Mouse (Mus musculus): ENCODE results near the gene Rbm42. TPM values are rescaled to one million over a fixed set of nuclear protein-coding genes. Genes with fewer than 3 reads are reported as not detected.

The Rbm42 gene
- total RNA-seq, 2 experiments from 2014 or later = 75.3 to 79.9 TPM

DNA sequence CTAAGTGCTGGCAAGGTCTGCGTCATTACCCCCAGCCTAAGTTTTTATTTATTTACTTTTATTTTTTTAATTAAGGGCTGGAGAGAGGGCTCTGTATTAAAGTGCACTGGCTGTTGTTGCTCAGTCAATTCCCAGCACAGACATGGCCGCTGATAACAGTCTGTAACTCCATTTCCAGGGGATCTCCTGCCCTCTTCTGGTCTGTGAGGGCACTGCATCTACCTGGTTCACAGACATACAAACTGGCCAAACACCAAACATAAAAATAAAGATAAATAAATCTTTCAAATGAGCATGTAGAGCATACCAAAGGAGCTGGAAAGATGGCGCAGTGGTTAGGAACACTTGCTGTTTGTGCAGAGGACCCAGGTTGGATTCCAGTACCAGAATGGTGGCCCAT, 30.9 kb downstream of the Rbm42 start:
- DNase-seq (ENCODE audit: low spot score in 2 of 2) = peak in 1 of 2 experiments; percentile 31

DNA sequence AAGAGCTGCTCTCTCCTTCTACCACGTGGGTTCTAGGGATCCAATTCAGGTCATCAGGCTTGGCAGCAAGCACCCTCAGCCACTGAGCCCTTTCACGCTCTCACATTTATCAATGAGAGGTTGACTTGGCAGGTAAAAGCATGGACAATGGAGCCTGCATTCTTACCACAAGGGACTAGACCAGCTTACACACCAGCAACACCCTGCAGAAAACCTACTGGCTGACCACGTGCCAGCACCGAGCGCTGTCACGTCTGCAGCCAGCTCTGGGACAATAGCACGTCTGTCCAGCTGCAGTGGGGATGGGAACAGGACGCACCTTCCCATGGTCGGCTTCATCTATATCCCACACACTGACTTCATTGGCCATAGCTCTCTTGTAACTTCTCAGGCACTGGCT, 31.5 kb downstream of the Rbm42 start:
- DNase-seq (ENCODE audit: low spot score in 2 of 2) = no peak

DNA sequence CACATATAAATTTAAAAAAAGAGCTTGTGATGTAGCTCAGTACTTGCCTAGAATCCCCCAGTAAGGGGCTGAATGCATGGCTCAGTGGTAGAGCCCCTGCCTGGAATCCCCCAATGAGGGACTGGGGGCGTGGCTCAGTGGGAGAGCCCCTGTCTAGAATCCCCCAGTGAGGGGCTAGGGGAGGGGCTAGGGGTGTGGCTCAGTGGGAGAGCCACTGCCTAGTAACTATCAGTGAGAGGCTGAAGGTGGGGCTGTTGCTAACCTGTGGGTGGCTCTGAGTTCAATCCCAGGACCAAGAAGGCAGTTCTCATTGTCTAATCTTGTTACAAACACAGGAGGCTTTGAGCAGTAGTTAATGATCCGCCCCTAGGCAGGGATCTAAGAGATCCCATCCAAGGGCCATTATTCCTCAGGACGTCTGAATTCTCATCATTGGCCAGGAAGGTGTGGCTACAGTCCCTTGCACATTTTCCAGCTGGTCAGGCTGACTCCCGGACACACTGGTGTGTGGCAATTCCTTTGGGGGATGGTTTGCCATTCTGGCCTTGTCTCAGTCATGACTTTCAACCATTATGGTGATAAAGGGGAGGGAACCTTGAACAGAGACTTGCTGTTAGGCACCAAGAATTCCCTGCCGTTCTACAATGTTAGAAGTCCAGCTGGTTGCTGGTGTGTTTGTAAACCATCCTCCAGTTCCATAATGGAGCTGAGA, 34.9 kb downstream of the Rbm42 start:
- DNase-seq (ENCODE audit: low spot score in 2 of 2) = no peak

DNA sequence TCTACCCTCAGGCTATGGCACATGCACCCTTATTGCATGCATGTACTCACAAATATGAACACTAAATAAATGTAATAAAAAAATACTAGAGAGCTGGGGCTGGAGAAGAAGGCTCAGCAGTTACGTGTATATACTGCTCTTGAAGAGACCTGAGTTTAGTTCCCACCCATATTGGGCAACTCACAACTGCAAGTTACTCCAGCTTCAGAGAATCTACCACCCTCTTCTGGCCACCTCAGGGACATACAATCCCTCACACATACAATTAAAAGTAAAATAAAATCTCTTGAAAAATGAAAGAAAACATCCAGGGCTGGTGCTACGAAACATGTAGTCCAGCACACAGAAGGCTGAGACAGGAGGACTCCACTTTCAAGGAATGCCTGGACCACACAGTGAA, 35.7 kb downstream of the Rbm42 start:
- DNase-seq (ENCODE audit: low spot score in 2 of 2) = no peak

DNA sequence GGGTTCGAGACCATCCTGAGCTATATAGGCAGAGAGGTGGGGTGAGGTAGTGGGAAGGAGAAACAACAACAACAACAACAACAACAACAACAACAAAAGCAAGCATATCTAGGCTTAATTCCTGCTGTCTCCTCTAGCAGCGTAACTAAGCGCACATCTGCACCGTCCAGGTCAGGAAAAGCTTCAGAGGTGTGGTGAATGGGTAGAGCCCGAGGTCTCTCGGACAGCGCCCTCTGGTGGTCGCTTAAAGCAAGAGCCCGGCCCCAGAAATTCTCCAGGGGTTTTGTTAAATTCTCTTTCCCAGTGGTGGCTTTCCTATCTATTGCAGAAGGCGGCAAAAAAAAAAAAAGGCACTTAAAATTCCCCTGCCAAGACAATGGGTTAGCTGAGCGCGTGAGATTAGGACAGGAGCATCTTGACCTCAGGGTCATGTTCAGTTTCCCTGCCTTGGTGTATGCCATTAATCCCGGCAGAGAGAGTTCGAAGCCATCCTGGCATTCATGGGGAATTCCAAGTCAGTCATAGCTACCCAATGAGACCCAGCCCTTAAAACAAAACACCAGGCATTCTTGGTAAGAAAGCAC, 36.5 kb downstream of the Rbm42 start:
- peak; percentile 55 to 72 for DNase-seq (ENCODE audit: low spot score in 2 of 2)

DNA sequence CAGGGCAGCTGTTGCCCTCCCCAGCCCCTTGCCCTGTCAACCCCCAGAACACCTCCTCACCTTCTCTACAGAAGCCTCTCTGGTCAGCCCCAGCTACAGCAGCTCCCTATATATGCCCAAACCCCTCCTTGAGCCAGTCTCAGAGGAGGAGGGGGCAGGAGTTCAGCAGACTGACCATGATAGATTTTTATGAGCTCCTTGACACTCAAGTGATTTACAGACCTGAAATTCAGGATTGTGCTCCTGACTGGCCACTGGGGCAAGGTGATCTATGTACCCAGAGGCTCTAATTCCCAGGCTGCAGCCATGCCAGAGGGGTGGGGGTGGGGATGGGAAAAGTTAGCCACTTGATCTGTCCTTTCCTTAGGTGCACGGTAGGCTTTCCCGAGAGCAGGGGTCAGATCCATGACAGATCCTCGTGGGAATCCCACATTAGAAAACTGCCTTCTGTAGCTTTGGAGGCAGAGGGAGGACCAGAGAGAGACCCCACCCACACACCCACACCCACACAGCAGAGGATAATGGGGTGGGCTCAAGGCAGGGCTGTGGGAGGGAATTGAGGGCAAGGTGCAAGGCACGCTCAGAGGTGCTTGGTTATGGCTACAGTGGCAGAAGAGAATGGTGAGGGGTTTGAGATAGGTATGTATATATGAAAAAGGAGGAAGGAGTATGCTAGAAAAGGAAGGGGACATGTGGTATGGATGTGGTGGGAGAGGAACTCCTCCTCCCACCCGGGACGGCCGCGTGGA, 37.3 kb downstream of the Rbm42 start, which contains the start of gene Upk1a:
Gene Upk1a (minus strand): TSS at position 194 of the 749 bp plus-strand sequence.
- no peak for DNase-seq (ENCODE audit: low spot score in 2 of 2)

DNA sequence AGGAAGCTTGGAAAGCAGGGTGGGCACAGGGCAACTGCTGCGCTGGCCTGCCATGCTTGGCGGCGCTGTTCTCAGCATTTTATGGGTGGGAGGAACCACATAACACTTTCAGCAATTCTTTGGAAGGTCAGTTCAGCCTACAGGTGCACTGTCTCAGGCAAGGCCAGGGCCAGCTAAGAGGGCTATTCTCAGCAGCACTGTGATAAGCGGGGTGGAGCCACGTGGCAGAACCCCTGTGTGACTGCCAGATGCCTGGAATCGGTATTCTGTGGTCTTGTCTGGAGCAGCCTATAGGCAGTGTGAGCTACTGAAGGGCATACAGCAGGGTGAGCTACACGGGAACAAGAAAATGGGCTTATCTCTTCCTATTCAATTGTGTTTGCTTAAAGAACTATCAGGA, 40.1 kb downstream of the Rbm42 start:
- DNase-seq (ENCODE audit: low spot score in 2 of 2) = no peak

DNA sequence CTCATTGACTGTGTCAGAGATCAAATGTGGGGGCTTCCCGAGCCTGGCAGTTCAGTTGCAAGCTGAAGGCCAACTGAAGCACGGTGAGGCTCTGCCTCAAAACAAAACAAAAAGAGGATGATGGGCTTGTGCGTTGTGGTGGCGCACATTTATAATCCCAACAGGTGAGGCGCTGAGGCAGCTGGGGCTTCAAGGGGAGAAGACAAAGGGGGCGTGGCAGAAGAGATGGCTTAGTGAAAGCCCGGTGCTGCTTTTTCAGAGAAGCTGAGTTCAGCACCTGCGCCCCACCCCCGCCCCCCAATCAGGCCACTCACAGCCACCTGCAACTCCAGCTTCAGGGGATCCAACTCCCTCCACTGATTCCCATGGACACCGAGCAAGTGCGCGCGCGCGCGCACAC, 41.6 kb downstream of the Rbm42 start:
- DNase-seq (ENCODE audit: low spot score in 2 of 2) = no peak

DNA sequence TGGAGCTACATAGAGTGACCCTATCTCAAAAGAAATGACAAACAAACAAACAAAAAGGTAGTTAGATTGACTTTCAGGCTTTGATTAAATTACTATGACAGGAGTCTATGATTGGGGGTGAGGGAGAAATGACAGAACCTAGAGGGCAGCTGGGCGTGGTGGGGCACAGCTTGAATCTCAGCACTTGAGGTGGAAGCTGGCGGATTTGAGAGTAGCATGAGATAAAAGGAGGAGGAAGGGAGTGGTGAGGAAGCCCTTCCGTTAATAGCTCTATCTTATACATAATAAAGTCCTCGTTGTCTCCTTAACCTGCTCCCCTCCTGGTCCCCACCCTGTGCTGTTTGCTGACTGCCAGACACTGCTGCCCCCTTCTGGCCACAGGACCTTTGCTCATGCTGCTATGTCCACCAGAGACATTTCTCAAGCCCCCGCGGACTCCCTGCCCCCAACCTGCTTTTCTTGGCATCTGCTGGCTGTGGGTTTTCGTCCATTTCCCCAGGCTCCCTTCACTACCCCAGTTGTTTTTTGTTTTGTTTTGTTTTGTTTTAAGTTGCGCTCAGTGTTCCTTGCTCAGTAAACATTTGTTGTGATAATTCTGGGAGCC, 42.3 kb downstream of the Rbm42 start:
- DNase-seq (ENCODE audit: low spot score in 2 of 2) = peak; percentile 48 to 56

DNA sequence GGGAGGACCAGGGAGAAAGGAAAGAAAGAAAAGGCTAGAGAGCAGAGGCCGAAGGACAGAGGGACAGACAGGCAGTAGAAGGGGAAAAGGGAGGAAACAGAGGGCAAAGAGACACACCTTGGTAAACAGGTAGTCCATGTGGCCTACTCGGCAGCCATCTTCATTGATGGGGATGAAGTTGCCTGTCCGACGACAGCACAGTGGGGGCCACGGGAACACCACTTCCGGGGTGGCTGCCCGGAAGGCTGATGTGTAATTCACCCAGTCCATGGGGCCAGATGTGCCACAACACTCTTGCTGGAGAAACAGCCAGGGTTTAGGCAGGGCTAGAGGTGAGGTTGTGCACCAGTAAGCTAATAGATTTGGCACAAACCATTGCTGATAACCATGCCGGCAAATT, 45.2 kb downstream of the Rbm42 start:
- DNase-seq (ENCODE audit: low spot score in 2 of 2) = no peak

DNA sequence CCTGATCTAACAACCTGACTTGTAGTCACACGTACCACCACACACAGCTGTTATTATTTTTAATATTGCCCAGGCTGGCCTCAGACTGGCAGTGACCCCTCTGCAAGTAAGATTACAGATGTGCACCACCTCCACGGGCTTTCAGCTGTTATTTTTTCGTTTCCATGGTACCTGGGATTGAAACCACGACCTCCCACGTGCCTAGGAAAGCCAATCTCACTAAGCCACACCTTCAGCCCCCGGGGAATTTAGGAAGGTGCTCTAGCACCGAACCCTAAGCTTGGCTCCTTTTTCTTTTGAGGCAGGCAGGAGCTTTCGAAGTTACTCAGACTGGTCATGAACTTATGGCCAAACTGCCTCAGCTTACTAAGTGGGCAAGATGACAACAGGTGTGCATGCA, 45.7 kb downstream of the Rbm42 start:
- no peak for DNase-seq (ENCODE audit: low spot score in 2 of 2)

DNA sequence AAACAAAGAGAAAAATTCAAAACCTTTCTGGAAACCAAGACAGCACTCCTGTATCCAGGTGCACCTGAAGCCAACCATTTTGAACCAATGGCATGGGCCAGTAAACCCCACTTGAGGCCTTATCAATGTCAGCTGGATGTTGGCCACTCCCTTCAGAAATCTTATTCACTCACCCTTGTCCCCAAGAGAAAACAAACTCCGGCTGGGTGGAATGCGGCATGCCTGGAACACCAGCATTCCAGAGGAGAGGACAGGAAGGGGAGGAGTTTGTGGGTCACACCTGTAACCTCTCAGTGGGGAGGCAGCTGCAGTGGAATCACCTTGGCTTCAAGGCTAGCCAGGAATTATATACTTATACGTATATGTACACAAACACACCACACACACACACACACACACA, 47.5 kb downstream of the Rbm42 start:
- DNase-seq (ENCODE audit: low spot score in 2 of 2) = no peak

DNA sequence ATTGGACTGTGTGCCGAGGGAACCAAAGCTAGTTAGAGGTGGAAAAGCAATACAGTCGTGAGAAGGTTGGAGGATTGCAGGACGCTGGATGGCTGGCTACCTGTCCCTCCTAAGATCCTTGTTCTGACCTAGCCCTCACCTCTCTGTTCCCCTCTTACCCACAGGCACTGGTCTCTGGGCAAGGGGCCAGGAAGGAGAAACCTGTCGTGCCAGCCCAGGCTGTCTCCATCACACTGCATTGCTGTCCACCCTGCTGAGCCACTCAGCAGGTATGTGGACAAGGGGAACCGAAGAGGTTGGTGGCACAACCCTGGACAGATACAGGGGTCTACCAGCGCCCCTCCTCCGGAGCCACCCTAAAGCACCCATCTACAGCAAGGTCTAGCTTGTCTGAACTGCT, 49.5 kb downstream of the Rbm42 start:
- no peak for DNase-seq (ENCODE audit: low spot score in 2 of 2)

DNA sequence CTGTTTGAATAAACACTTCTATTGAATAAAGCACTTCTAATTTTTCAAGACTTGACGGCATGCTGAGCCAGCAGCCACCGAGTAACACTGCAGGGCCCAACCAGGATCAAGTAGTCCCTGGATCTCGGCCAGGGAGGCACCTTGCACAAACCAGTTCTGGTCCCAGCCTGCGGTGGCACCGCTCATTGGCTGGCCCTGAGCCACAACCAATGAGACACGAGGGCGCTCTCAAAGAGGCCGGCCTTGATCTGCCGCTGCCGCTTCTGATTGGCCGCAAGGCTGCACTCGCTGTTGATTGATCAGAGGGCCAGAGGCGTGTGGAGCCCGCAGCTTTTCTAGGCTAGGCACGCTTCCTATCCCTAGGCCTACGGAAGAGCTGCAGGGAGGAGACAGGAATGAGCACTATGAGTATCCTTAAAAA, 50.2 kb downstream of the Rbm42 start:
- peak; percentile 89 to 92 for DNase-seq (ENCODE audit: low spot score in 2 of 2)

DNA sequence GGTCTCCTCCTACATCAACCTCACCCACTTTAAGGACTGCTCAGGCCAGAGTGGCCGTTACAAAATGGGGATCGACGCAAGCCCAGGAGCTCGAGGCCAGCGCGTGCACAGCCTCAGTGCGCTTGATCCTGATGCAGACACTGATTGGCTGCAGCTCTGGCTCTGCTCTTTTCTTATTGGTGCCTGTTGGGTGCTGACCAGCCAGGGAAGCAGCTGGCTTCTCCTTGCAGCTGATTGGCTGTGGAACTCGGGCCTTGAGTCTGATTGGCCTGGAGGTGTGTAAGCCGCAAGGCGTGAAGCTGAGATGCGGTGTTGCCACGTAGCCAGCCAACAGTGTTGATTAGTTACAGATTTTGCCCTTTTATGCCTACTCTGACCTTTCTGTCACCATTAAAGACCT, 51.3 kb downstream of the Rbm42 start, which contains the start of gene Zbtb32:
Gene Zbtb32 (minus strand): TSS at position 124 of the 400 bp plus-strand sequence.
- no peak for DNase-seq (ENCODE audit: low spot score in 2 of 2)

DNA sequence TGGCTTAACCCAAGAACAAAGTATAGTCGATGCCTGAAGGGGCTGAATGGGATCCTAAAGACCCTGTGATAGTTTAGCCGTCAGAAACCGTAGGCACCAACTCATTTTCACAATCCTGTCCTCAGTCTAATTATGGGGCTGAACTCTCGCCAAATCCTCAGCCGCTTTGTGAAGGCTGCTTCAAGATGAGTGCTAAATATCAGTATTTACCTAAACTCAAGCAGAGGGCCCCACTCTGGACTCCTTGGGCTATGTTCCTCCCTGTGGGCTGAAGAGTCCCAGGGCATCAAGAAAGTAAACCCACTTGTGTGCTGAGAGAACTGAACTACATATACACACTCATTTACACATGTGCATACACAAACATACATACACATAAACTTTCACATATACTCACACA, 53.3 kb downstream of the Rbm42 start:
- no peak for DNase-seq (ENCODE audit: low spot score in 2 of 2)

DNA sequence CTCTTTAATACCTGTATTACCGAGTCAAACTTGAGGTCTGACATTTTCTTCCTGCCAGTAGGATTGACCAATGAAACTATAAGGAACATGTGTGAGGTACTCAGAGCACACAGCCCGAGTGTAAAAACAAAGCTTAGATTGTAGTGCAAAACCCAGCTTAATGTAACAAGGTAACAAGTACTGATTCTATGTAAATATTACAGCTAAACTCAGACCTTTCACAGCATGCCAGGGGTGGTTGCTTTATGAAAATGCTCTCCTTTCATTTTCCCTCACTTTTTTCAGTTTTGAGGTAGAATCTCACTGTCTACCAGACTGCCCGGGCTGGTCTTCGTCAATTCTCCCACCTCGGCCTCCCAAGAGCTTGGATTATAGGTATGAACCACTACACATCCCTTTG, 54.0 kb downstream of the Rbm42 start:
- DNase-seq (ENCODE audit: low spot score in 2 of 2) = no peak

DNA sequence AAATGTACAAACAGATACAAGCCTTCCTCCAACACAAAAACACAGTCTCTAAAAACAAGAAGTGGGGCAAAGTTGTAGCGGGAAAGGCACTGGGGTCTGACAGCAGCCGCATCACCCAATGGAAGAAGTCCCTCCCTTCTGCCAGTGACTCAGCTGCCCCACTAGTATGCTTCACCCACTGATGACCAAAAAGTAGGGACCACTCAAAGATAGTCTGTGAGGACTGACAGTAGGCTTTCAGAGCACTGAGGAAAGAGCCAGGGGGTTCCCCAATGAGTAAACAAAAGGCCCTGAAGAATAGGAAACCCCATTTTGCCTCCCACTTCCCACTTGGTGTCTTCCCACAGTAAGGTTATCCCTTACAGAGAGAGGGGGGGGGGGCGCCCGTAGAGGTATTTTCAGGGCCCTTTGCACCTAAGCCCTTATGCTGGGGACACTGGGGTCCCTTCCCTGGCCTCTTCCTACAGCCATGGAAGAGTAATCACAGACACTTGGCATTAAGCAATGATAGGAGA, 55.5 kb downstream of the Rbm42 start:
- no peak for DNase-seq (ENCODE audit: low spot score in 2 of 2)

DNA sequence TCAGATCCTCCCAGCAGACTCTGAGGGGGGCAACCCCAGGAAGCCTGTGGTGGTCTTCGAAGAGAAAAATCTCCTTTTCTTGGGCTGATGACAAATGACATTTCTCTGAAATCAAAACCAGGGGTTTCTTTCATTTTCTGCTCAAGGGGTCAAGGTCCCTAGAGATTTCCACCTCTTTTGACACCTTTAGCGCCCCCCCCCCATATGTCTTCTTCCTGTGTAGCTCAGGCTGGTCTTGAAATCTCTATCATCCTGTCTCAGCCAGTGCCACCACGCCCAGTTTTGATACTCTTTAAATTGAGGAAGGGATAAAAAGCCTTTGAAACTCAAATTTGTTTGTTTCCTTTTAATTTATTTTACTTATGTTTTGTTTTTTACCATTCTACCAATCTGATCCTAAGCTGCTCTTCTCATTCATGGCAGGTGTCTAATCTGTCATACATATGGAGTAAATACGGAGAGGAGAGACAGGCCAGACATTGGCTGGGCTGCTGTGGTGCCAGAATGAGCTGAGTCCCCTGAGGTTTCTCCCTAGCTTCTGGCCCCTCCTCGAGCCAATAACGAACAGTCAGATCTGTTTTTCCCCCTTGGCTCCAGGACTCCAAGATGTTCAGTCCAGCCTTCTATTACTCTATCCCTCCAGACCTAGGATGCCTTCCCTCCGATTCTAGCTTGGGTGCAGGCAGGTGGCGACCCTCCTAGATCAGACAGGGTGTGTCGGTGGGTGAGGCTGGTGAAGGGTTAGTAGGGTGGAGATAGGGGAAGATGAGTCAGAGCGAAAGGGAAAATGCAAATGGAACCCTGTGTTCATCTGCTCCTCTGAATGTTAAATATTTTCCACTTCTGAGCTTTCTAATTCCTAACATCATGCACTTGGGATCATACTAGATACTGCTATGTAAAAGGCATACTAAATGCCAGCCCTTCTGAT, 56.3 kb downstream of the Rbm42 start:
- no peak for DNase-seq (ENCODE audit: low spot score in 2 of 2)

DNA sequence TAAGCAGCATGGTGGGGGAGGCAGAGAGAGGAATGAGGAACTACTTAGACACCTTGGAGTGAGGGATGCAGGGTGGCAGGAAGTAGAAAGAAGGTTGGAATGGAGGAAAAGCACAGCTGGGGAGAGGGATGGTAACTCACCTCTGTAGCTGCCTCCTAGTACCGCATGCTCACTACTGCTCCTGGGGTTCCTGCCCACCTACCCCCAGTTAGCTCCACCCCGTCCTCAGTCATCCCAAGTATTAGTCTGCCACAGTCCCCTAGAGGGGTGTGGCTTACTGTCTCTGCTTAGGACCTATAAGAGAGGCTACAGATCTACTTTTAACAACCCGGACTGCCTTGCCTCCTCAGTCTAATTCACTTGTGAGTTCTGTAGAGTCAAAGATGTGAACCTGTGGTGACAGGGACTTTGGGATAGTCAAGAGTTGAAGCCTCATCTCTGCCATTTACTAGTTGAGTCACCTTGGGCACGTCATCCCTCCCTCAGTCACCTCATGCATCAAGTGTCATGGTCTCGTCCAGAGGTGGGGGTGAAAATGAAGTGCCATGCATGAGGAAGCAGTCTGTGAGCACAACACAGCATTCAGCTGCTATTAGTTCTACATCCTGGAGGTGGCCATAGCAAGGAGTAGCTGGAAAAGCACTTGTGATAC, 57.2 kb downstream of the Rbm42 start:
- no peak for DNase-seq (ENCODE audit: low spot score in 2 of 2)
